Mouse (Mus musculus): ENCODE data around the gene Megf11.

Gene Megf11

DNA sequence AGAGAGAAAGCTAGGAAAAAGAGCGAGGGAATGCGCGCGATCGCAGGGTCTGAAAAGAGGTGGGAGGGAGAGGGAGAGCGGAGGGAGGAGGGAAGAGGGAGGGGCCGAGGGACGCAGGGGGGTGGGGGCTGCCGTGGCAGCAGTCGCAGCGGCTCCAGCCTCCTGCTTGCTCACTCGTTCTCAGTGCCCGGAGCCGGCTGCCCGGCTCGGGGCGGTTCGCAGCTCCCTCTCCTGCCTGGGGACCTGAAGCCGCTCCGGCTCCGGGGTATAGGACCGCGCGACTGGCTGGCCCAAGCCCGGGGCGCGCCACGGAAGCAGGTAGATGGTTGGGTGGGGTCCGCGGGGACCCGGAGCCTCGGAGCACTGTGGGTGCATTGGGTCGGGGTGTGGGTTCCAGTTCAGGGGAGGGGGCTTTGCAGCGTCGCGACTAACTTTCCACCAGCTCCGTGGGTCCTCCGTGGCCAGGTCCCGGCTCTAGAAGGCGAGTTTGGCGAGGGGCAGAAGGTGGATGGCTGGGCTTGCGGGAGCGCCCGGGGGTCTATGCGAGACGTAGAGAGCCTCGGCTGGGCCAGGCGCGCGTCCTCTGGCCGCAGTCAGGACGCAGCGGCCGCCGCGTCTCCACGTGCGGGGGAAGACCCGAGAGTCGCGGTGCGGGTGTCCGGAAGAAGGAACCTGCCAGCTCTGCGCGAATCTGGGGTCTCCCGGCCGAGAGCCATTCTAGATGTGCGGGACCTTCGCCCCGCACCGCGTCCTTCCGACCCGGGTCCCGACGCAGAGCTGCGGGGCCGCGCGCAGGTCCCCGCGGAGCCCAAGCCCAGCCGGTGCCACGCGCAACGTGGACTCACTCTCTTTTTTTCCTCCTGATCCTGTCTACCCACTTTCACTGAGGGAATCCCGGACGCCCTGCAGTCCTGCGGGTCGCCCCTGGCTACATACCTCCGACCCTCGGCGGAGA lies at the start of gene Megf11:
Gene Megf11 (plus strand): TSS at position 116 of the 955 bp plus-strand sequence.
- DNase-seq, result peak; percentile 11

DNA sequence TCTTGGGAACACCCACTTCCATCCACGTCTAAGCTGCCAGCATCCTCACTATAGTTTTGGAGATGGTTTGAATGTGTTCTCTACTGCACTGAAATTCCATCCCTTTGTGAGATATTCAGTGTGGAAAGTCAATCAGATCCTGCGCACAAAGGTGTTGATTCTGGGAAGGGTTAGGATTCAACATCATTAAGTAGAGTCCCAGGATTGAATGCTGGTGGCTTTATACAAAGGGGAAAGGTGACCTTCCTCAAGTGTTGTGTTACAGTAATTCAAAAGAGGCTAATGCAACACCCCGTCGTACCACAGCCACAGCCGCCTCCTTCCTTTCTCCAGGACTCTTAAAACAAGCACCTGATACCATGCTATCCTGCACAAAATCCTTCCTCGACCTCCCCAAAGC lies 49.6 kb upstream of the Megf11 start:
- no peak for DNase-seq

DNA sequence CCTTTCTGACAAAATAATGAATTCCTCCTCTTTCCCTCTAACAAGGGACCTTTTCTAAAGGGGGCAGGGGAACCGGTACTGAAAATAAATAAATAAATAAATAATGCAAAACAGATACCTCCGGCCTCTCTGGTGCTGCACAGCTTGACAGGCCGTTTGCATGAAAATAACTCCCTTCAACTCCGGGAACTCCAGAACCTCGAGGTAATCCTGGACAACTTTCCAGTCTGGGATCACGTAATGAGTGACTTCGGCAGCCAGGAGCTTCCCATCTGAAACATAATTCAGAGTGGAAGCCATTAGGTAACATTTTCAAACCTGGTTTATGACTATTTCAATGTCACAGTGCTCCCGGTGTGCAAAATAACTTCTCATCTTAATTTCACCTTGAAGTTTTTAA lies 46.1 kb upstream of the Megf11 start:
- DNase-seq, result no peak

DNA sequence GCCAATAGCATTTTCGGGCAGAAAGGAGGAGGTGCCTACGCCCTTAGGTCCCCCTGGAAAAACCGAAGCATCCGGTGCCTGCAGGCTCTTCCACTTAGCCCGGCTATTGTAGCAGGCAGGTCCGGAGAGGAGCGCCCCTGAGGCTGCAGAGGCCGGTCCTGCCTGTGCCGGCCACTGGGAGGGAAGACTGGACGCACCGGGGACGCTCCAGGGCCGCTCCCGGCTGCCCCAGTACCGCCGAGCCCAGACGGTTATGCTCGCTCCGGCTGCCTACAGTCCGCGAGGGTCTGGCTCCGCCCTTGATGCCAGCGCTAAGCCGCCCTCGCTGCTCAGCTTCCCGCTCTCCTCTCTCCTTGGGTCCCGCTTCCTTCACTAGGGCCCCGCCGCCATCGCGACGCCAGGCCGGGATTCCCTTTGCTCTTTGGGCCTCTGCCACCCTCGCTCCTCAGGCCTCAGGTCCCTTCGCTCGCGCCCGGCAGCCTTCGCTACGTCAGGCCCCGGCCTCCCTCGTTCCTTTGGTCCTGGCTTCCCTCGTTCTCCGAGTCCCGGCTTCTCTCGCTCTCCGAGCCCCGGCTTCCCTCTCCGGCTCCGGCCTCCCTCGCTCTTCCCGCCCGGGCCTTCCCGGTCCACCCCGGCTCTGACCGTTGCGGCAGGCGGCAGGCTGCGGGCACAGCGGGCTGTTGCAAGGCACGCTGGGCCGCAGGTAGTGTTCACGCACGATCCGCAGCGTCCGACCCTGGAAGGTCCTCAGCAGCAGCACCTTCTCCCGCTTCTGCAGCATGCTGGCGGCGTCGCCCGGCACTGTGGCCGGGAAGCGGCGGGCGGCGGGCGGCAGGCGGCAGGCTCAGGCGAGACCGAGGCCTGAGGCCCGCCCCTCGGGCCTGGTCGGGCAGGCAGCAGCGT lies 44.8 kb upstream of the Megf11 start:
- DNase-seq, result peak; percentile 74

- no peak for DNase-seq
These were observed 44.2 kb upstream of the Megf11 start, which contains the start of gene Dis3l for GRCm38 (mm10) chr9:64341254-64341566. Gene Dis3l (minus strand): TSS chr9:64341288.

- no peak for DNase-seq
These were observed 43.8 kb upstream of the Megf11 start for GRCm38 (mm10) chr9:64341671-64342070.

DNA sequence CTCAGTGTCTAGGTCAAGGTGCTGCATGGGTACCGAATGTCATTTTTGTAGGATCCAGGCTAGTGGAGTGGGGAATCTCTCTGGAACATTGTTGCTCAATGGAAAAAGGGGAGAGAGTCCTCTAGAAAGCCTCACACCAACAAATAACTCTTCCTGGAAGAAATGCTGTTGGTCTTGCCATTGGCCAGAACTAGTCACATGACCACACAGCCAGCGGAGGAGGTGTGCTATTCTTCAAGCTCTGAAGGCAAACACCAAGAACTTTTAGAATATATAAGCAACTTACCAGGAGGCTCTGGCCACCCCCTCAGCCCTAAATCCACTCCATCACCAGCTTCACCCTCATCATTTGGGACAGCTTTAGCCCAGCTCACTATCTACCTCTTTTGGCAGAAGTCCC lies 41.8 kb upstream of the Megf11 start:
- DNase-seq, result no peak

- no peak for DNase-seq
These were observed 39.5 kb upstream of the Megf11 start for GRCm38 (mm10) chr9:64345931-64346330.

GRCm38 (mm10) chr9:64347377-64347776 lies 38.0 kb upstream of the Megf11 start:
- DNase-seq, result no peak

GRCm38 (mm10) chr9:64349490-64349889 lies 35.9 kb upstream of the Megf11 start:
- DNase-seq, result no peak

DNA sequence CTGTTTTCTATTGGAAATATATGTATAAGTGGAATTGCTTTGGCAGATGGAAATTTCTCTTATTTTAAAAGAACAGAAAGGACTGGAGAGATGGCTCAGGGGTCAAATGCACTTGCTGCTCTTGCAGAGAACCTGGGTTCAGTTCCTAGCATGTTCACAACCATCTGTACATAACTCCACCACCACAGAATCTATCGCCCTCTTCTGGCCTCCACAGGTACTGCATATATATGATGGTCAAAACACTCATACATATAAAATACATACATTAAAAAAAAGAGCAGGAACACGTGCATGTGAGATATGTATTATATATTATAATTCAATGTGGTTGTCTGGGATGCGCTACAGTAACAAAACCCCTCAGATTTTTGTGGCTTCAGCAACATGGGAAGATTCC lies 34.2 kb upstream of the Megf11 start:
- peak; percentile 39 for DNase-seq

- no peak for DNase-seq
These were observed 29.8 kb upstream of the Megf11 start for GRCm38 (mm10) chr9:64355627-64356026.

DNA sequence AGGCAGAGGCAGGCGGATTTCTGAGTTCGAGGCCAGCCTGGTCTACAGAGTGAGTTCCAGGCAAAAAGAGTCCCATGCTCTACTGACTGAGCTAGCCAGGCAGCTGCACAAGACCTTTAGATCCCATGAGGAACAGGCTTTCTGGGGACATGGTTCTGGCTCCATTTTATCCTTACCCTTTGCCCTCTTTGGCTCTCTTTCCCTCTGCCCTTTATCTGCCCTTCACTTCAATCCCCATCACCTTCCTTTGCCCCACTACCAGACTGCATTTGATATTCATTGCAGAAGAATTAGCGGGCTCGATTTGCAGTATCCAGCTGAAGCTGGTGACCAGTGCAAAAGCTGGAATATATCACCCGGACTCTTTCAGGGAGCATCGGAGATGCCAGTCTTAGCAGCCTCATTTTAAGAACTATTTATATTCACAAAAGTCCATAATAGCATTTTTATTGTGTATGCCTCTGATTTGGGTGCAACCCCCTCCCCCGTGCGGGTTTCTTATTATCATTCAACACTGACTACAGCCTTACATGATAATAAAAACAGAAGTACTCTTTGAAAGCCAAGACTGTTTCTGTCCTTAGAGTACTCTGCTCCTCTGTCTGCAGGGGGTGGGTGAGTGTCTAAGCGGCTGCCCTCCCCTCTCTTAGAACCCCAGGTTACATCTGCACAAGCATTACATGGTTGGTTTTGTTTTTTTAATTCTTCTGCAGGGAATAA lies 24.0 kb upstream of the Megf11 start:
- DNase-seq, result no peak

GRCm38 (mm10) chr9:64369871-64370270 lies 15.6 kb upstream of the Megf11 start:
- no peak for DNase-seq

DNA sequence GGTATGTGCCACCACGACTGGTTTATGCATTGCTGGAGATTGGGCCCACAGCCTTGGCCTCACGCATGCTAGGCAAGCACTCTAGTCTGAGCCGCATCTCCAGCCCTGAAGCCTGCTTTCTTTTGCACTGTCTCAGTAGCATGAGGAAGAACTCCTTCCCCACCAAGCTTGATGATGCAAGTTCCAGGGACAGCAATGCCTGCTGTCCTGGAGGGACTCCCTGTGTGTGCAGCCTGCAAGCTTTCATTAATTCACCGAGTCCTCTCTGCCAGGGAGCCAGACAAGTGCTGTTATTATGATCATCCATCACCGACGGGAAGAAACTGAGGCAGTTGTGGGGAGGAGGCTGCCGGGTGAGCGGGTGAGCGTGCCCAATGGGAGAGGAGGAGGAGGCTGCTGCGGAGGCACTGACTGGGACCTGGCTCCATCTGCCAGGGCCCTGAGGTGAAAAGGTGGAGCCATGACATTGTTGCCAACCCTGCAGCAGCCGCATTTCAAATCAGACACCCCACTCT lies 14.1 kb upstream of the Megf11 start:
- no peak for DNase-seq

- DNase-seq, result no peak
These were observed 9.0 kb upstream of the Megf11 start for GRCm38 (mm10) chr9:64376380-64376779.

GRCm38 (mm10) chr9:64383021-64383788 lies 2.2 kb upstream of the Megf11 start:
- DNase-seq, result no peak

- no peak for DNase-seq
These were observed 1.2 kb downstream of the Megf11 start for GRCm38 (mm10) chr9:64386466-64387211.

- no peak for DNase-seq
These were observed 4.3 kb downstream of the Megf11 start for GRCm38 (mm10) chr9:64389576-64390292.

DNA sequence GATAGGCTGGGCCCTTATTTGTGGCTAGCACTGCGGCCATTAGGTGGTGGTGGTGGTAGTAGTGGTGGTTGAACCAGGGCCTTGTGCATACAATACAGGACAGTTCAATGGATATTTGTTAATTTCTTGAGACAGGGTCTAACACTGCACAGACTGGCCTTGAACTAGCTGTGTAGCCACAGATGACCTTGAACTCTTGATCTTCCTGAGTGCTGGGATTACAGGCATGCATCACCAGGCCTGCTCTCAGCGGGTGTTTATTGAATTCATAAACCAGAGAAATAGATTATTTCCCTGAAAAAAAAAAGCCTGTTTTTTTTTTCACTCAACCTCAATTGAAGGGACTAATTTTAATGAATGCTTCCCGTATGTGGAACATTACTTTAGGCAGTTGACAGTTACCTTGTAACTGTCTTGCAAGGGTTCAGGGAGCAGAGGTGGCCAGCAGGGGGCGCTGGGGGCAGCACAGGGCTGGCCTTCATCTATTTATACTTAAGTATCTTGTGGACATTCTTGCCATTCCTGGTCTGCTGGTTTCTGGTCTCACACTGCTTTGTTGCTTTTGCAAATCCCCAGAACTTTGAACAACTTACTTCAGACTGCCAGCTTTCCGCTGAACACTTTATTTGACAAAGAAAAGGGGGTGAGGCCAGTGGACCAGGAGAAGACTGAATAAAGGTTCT lies 8.6 kb downstream of the Megf11 start:
- peak; percentile 71 for DNase-seq

Measured in thymus, postnatal 14 days (tissue).